ENCODE assay signal across 22 mouse cellular contexts in the genomic region with DNA sequence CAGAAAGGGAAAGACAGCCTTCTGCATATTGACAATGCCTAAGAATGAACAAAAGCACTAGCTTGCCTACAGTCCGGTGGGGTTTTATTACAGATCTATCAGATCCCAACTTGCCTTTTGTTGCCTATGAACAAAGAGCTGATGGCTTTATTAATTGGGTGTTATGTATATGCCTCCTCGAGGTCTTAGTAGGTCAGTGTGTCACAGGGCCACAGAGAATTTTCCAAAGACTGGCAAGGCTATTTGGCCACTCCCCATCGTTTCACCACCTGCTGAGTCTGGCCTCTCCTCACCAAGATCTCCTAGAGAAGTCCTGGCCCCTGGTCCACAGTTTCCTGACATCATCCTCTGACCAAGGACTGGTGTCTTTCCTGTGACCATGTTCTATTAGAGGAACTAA.
"Had no signal": no experiment of that assay in that cellular context is flagged by ENCODE, and none has a peak within 500 bp of the region (broad histone marks: within the 10 kb centered on the region; RNA-seq: fewer than 3 reads in every experiment).

No protein-coding gene starts in this region.

- ATAC-seq: intestine, postnatal 0 days; liver, postnatal 0 days; lung, postnatal 0 days; midbrain, embryonic 15.5 days had no signal

- H3K4me3 ChIP-seq: layer of hippocampus, adult 2 months; limb, embryonic 12.5 days; limb, embryonic 15.5 days; midbrain, embryonic 15.5 days; myocyte; neural tube, embryonic 13.5 days had no signal

- H3K4me1 ChIP-seq: limb, embryonic 12.5 days; neural tube, embryonic 13.5 days had no signal

- DNase-seq: kidney, adult 2 months; kidney, postnatal 25 days; left cerebral cortex, postnatal 4 days; liver, postnatal 0 days; lung, embryonic 14.5 days; right cerebral cortex, postnatal 25 days; spleen, adult 18-20 months; thymus, adult 2 months; thymus, postnatal 14 days; thymus, postnatal 4 days had no signal

- H3K4me2 ChIP-seq: limb, embryonic 12.5 days; limb, embryonic 15.5 days; liver, embryonic 11.5 days; lung, embryonic 14.5 days; midbrain, embryonic 15.5 days; neural tube, embryonic 13.5 days had no signal

- H3K9me3 ChIP-seq: limb, embryonic 12.5 days; limb, embryonic 15.5 days; midbrain, embryonic 15.5 days; neural tube, embryonic 13.5 days had no signal

- H3K27ac ChIP-seq: kidney, postnatal 0 days; layer of hippocampus, adult 2 months; limb, embryonic 12.5 days; limb, embryonic 15.5 days; liver, embryonic 14.5 days; macrophage; midbrain, embryonic 15.5 days; neural tube, embryonic 13.5 days had no signal

- H3K27me3 ChIP-seq: limb, embryonic 12.5 days; limb, embryonic 15.5 days; midbrain, embryonic 15.5 days; neural tube, embryonic 13.5 days had no signal

- H3K36me3 ChIP-seq: limb, embryonic 12.5 days; limb, embryonic 15.5 days; midbrain, embryonic 15.5 days; neural tube, embryonic 13.5 days had no signal

- H3K9ac ChIP-seq: limb, embryonic 12.5 days; limb, embryonic 15.5 days; liver, embryonic 14.5 days; liver, postnatal 0 days; lung, embryonic 14.5 days; midbrain, embryonic 15.5 days; neural tube, embryonic 13.5 days had no signal
